Mouse (Mus musculus) liver, embryonic 16.5 days (tissue): ENCODE measurements at regions not wholly inside any gene's neighbourhood (a gene's known extent, or its start where the extent isn't known, plus 50 kb on each side); places are given as distances from the start of the nearest gene placed in this dataset.
"Not testable (repeated sequence)": the region's sequence is repeated elsewhere in the genome, so short reads cannot be mapped to it uniquely, and the experiment has no call there.

ENCODE experiments used
- ATAC-seq: fragments of 200-750 bp; cut with Nextera tagmentation; 2 replicates; pipeline ENCODE4 v1.8.0; 2017; ENCODE audit warnings: low read depth, mild to moderate bottlenecking, moderate number of reproducible peaks, moderate library complexity
- H3K27ac ChIP-seq: fragments of 300-500 bp; sonication (generic); 2 replicates; pipeline ENCODE4 v1.5.1; 2014; ENCODE audit warnings: mild to moderate bottlenecking, low read length
- H3K27me3 ChIP-seq: fragments of 300-500 bp; sonication (generic); 2 replicates; pipeline ENCODE4 v1.6.1; 2014; ENCODE audit warnings: low read depth, low read length, mixed read lengths; ENCODE audit not compliant: control insufficient read depth, insufficient read depth
- H3K36me3 ChIP-seq: fragments of 300-500 bp; sonication (generic); 2 replicates; pipeline ENCODE4 v1.6.1; 2014; ENCODE audit warnings: mild to moderate bottlenecking; ENCODE audit not compliant: control insufficient read depth, insufficient read depth
- H3K4me1 ChIP-seq: fragments of 300-500 bp; sonication (generic); 2 replicates; pipeline ENCODE4 v1.6.1; 2014; ENCODE audit warnings: low read depth, low read length, mixed read lengths; ENCODE audit not compliant: control insufficient read depth
- H3K4me2 ChIP-seq: fragments of 300-500 bp; sonication (generic); 2 replicates; pipeline ENCODE4 v1.6.1; 2014; ENCODE audit warnings: low read depth, low read length, mixed read lengths
- H3K4me3 ChIP-seq: fragments of 300-500 bp; sonication (generic); 2 replicates; pipeline ENCODE4 v1.5.1; 2014; ENCODE audit warnings: low read depth, mild to moderate bottlenecking, low read length
- H3K9ac ChIP-seq: fragments of 300-500 bp; sonication (generic); 2 replicates; pipeline ENCODE4 v1.6.1; 2014; ENCODE audit warnings: low read depth, low read length
- H3K9me3 ChIP-seq: fragments of 300-500 bp; sonication (generic); replicated peaks from 2 replicates; pipeline ENCODE4 v1.6.1; 2016; ENCODE audit warnings: low read length; ENCODE audit not compliant: control insufficient read depth
- WGBS: fragments of 180-500 bp; shearing (Covaris S2); extraction: QIAGEN DNeasy Blood & Tissue Kit; methylation state at CpG from one replicate; pipeline ENCODE4 v1.1.7; 2014; ENCODE audit not compliant: insufficient replicate concordance; 5-methylcytosine and 5-hydroxymethylcytosine counted together

GRCm38 (mm10) chr3:157371509-157371908, 162.5 kb upstream of the Zranb2 start:
- no peak overlapping the region for H3K27ac ChIP-seq
- H3K4me2 ChIP-seq: no peak overlapping the region
- 59% methylated on average over 3 of the region's 3 CpGs for WGBS
- ATAC-seq: no peak
- no peak overlapping the region for H3K4me3 ChIP-seq
- no peaks in the 10 kb centered on the region for H3K9me3 ChIP-seq
- no peaks in the 10 kb centered on the region for H3K27me3 ChIP-seq
- no peak overlapping the region for H3K9ac ChIP-seq
- no peaks in the 10 kb centered on the region for H3K36me3 ChIP-seq
- no peaks in the 10 kb centered on the region for H3K4me1 ChIP-seq

DNA sequence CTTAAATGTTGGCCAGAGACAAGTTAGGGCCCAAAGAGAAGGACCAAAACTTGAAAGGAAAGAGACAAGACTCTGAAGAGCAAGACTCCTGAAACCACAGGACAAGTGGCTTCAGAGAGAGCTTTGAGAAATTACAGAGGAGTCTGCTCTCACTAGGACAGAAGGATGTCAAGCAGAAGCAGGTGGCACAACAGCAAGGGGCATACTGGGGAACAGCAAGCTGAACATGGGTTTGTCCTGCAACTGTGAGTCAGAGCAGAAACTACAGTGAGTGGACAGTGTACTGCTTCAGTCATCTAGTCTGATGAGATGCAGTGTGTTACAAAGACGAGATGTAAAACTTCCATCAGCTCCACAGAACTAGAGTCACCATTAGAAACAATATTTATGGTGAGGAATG, 160.6 kb upstream of the Zranb2 start:
- H3K9ac ChIP-seq: no peak overlapping the region
- no peak overlapping the region for H3K4me2 ChIP-seq
- ATAC-seq: no peak
- no peaks in the 10 kb centered on the region for H3K27me3 ChIP-seq
- no peak overlapping the region for H3K4me3 ChIP-seq
- no peaks in the 10 kb centered on the region for H3K36me3 ChIP-seq
- H3K4me1 ChIP-seq: no peaks in the 10 kb centered on the region
- no peaks in the 10 kb centered on the region for H3K9me3 ChIP-seq
- H3K27ac ChIP-seq: no peak overlapping the region
- WGBS: 28% methylated on average over 1 of the region's 1 CpGs

DNA sequence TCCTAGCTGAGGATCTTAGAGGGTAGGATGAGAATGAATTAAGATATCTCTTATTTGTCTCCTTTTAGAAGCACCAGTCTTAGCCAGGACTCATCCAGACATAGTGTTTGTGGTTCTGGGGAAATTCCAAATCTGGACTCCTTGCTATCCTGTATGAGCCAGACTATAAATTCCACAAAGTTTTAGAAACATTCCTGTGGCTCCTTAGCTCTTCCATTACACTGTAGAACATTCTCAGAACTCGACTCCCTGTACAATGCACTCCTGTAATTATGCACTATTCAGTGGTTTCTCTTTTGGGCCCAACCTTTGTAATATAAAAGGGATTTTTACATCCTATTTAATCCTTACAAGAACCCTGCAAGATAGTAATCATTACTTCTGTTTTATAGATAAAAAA, 159.8 kb upstream of the Zranb2 start:
- Histone ChIP-seq H3K27ac (no peak overlapping the region), H3K36me3 (no peaks in the 10 kb centered on the region), H3K4me1 (no peaks in the 10 kb centered on the region), H3K4me2 (no peak overlapping the region), H3K27me3 (no peaks in the 10 kb centered on the region), H3K4me3 (no peak overlapping the region), H3K9me3 (no peaks in the 10 kb centered on the region), H3K9ac (no peak overlapping the region)
- ATAC-seq: no peak
- WGBS: 32% methylated on average over 1 of the region's 1 CpGs

DNA sequence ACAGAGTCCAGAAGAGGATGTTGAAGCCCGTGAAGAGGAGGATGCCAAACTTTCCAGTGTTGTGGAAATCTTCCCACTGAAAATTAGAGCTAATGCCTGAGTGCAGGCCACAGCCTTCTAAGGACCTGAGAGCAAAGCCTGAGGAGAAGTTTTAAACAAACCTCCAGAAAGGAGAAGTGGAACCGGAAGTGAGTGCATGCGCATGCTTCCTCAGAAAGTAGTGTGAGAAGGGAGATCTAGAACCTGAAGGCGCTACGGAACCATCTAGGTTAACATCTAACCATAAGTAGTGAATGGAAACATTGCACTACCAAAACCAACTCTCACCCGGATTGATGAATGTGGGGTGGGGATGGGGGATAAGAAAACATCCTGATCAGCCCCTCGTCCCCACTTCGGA, 156.4 kb upstream of the Zranb2 start:
- no peaks in the 10 kb centered on the region for H3K36me3 ChIP-seq
- 64% methylated on average over 8 of the region's 8 CpGs for WGBS
- ATAC-seq: no peak

GRCm38 (mm10) chr3:157378127-157378526, 155.8 kb upstream of the Zranb2 start:
- Histone ChIP-seq H3K4me2 (no peak overlapping the region), H3K36me3 (no peaks in the 10 kb centered on the region), H3K4me1 (no peaks in the 10 kb centered on the region), H3K9me3 (no peaks in the 10 kb centered on the region), H3K4me3 (no peak overlapping the region), H3K27me3 (no peaks in the 10 kb centered on the region), H3K27ac (no peak overlapping the region), H3K9ac (no peak overlapping the region)
- 72% methylated on average over 7 of the region's 7 CpGs for WGBS
- ATAC-seq: no peak

More for the DNA sequence above, 156.4 kb upstream of the Zranb2 start:
- H3K4me2 ChIP-seq: no peak overlapping the region
- no peaks in the 10 kb centered on the region for H3K4me1 ChIP-seq
- H3K9me3 ChIP-seq: no peaks in the 10 kb centered on the region
- H3K27me3 ChIP-seq: no peaks in the 10 kb centered on the region
- H3K4me3 ChIP-seq: no peak overlapping the region
- H3K27ac ChIP-seq: no peak overlapping the region
- no peak overlapping the region for H3K9ac ChIP-seq

DNA sequence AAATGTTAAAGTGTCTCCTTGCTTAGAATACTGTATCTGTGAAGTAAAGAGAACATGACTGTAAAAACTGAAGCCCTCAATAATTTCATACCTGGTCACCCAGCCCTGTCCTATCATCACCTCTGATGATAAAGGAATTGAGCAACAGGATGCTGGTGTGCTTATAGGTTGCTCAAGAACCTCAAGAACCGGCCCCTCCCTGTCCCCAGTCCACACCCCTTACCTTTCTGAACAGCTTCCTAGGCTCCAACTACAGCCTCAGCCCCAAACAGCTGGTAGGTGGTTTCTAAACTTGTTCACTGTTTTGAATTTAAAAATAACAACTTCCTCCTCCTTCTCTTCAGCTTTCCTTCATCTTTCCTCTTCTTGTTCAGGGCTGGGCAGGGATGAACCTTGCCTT, 142.1 kb upstream of the Zranb2 start:
- H3K36me3 ChIP-seq: no peaks in the 10 kb centered on the region
- H3K4me2 ChIP-seq: no peak overlapping the region
- no peak for ATAC-seq
- H3K9ac ChIP-seq: no peak overlapping the region
- H3K27ac ChIP-seq: no peak overlapping the region
- H3K4me1 ChIP-seq: no peaks in the 10 kb centered on the region
- H3K9me3 ChIP-seq: no peaks in the 10 kb centered on the region
- H3K4me3 ChIP-seq: no peak overlapping the region
- no peaks in the 10 kb centered on the region for H3K27me3 ChIP-seq
- WGBS: 38% methylated on average over 1 of the region's 1 CpGs

DNA sequence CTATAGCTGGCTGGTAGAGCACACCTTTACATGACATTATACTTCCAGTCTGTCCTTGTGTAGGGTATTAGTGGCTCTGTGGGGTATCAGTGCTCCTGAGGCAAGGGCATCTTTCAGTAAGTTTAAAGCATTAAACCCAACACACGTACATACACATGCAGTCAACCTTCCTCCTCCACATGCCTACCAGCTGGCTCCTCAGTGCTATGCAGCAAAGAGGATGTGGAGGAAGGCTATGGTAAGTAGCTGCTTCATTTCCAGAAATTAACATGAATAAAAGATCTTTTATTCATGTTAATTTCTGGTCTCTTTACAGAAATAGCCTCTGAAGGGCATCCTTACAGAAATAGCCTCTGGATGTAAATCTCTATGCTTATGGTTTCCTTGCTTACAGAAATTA, 140.1 kb upstream of the Zranb2 start:
- Histone ChIP-seq H3K27ac (no peak overlapping the region), H3K9ac (no peak overlapping the region), H3K4me2 (no peak overlapping the region), H3K4me1 (no peaks in the 10 kb centered on the region), H3K9me3 (no peaks in the 10 kb centered on the region), H3K4me3 (no peak overlapping the region), H3K27me3 (no peaks in the 10 kb centered on the region), H3K36me3 (no peaks in the 10 kb centered on the region)
- no peak for ATAC-seq
- WGBS: 36% methylated on average over 1 of the region's 1 CpGs

GRCm38 (mm10) chr3:157399909-157400308, 134.1 kb upstream of the Zranb2 start:
- Histone ChIP-seq H3K9ac (no peak overlapping the region), H3K36me3 (no peaks in the 10 kb centered on the region), H3K4me2 (no peak overlapping the region), H3K4me3 (no peak overlapping the region), H3K27me3 (no peaks in the 10 kb centered on the region), H3K4me1 (no peaks in the 10 kb centered on the region), H3K27ac (no peak overlapping the region), H3K9me3 (no peaks in the 10 kb centered on the region)
- WGBS: 13% methylated on average over 3 of the region's 3 CpGs
- ATAC-seq: no peak

DNA sequence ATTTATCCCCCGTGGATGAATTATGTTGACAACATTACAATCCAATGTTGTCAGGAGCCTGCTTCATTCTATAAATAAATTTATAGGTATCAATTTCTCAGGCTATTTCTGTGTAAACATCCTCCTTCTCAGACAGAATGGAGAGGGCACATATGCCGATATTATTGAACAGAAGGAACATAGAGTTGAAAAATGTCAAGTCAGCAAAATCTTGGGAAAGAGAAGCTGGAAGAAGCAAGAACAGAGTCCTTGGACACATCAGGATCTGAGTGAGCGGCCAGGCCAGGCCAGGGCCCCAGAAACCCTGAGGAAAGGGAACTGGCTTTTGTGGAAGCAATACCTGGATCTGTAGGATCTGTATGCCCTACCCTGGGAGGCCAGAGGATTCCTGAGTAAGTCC, 129.9 kb upstream of the Zranb2 start:
- no peaks in the 10 kb centered on the region for H3K27me3 ChIP-seq
- no peak overlapping the region for H3K9ac ChIP-seq
- no peak for ATAC-seq
- no peaks in the 10 kb centered on the region for H3K36me3 ChIP-seq
- H3K4me3 ChIP-seq: no peak overlapping the region
- no peaks in the 10 kb centered on the region for H3K9me3 ChIP-seq
- H3K4me2 ChIP-seq: no peak overlapping the region
- no peaks in the 10 kb centered on the region for H3K4me1 ChIP-seq
- 67% methylated on average over 3 of the region's 3 CpGs for WGBS
- H3K27ac ChIP-seq: no peak overlapping the region

GRCm38 (mm10) chr3:157423447-157423846, 110.5 kb upstream of the Zranb2 start:
- not testable (repeated sequence) for H3K27ac ChIP-seq, H3K27me3 ChIP-seq, H3K4me1 ChIP-seq, H3K36me3 ChIP-seq, H3K4me2 ChIP-seq, H3K4me3 ChIP-seq, H3K9ac ChIP-seq, ATAC-seq, H3K9me3 ChIP-seq
- WGBS: 35% methylated on average over 1 of the region's 1 CpGs
